Mouse (Mus musculus): Measurements from ENCODE around the gene Crebrf.

Crebrf gene

DNA sequence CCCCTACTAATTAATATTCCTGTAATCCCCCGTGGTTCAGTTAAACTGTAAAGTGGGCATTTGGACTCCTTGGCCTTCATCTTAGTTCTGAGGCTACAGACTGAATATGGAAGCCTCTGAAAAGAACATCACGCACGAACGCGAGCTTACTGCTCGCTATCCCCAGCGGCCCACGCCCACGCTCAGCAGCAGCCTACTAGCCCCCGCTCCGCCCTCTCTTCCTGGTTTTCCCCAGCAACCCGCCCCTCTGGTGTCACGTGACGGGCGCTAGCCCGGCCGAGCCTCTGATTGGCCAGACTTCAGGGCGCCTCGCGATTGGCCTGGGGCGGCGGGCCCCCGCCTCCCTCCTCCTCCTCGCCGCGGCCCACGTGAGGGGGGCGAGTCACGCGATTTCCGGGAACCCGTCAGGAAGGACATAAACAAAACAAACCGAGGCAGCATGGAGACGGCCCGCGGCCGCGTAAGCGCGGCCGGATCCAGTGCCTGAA lies at the start of gene Crebrf:
Gene Crebrf (plus strand): TSS at position 380 of the 488 bp plus-strand sequence.
- DNase-seq = peak; percentile 99

DNA sequence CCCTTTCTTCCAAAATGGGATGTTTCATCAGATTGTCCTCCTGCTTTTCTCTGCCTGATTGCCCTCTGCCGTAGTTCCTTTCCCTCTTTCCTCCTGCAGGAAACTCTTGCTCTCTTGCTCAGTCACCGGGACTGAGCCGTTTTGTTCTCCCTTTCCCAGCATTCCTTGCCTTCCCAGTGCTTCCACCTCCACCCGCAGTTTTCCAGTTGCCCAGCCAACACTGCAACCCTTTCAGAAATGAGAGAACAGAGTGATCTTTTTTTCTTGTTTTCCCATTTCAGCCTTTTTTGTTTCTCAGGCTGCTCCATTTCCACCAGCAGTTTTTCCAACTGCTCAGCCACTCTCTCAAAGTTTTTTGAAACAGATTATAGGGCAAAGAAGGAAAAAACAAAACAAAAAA lies 44.2 kb upstream of the Crebrf start:
- DNase-seq = no peak

DNA sequence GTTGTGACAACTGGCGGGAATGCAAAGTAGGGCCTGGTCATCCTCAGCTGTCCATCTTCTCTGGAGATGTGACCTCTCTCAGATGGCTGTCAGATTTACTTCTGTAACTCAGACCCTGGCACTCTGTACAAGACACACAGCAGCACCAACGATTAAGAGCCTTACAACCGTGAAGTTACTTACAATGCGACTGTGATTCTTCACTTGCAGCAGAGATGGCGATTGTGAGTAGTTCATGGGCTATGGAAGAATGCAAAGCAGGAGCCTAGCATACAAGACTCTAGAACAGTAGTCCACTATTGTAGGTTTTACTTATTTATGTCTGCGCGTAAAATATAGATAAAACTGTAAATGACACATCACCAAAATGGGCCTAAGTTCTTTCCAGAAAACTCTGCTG lies 39.6 kb upstream of the Crebrf start:
- DNase-seq = no peak

DNA sequence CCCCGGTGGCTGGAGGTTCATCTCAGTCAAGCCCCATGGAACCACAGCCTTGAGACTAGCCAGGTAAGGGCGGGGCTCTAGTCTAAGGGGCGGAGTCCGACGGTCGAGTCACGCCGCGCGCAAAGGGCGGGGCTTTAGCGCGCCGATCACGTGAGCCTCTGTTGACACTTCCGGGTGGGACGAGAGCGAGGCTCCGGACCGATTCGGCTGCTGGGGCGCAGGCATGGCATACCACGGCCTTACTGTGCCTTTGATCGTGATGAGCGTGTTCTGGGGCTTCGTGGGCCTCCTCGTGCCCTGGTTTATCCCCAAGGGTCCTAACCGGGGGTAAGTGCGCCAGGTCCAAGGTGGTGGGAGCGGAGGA lies 39.2 kb upstream of the Crebrf start:
- DNase-seq = peak; percentile 94

DNA sequence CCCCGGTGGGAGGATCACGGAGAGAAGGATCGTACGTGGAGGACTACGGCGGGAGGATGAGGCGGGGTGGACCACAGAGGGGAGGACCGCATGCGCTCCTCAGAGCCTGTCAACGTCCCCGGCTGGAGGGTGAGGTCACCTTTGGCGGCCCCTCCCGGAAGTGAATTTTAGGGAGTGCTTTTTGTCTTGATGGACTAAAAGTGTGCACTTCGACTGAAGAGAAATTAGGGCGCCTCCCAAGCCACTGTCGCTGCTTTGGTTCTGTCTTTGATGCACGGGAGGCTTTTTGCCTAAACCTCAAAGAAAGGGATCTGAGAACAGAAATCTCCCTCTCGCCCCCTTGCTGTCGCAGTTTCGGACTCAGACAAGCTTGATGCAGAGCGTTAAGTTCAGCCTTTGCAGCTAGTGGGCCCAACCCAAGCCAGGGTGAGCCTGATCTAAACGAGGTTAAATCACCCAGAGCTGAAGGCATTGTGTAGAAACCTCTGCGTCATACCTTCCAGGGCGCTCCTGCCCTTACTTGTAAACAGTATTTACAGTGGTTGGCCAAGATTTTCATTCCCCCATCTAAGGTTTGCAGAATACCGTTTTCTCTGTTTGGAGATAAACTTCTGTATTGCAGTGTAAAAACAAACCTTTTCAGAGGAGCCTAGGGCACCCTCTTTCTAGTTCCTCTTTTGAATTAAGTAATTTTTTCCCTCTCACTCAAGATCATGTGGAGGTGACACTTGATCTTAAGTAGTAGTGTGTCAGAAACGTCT lies 38.7 kb upstream of the Crebrf start:
- DNase-seq = peak; percentile 79

DNA sequence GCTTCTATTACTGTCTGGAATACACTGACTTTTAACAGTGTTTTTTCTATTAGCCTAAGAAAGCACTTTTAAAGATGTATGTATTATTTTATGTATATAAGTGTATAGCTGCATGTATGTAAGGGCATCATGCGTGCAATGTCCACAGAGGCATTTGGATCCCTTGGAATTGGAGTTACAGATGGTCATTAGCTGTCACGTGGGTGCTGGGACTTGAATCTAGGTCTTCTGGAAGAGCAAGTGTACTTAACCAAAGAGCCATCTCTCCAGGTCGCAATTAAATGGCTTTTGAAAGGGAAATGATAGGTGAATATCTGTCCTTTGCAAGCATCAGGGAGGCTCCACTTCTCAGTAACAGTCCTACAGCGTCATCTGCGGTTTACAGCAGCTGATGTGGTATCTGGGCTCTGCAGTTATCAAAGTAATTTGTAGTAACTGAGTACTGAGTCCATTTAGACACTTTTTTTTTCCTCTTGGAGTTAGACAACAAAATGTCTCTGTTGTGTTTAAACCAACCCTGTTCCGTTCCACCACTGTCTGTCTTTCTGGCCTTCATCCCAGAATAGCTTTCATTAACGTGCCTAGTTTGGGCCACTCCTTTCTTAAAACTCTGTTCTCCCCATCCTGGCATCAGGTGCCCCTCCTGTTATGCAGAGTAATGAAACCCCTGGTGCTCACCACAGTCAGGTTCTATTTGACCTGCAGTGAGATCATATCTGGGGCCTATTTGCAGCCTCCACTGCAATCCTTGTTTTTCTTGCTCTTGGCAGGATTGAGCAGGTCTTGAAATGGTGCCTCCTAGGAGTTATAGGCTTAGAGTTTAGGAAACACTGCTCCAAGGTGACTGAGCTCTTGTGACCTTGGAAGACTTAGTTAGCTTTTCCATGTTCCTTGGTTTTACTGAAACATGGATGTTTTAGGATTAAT lies 37.5 kb upstream of the Crebrf start:
- DNase-seq = no peak

DNA sequence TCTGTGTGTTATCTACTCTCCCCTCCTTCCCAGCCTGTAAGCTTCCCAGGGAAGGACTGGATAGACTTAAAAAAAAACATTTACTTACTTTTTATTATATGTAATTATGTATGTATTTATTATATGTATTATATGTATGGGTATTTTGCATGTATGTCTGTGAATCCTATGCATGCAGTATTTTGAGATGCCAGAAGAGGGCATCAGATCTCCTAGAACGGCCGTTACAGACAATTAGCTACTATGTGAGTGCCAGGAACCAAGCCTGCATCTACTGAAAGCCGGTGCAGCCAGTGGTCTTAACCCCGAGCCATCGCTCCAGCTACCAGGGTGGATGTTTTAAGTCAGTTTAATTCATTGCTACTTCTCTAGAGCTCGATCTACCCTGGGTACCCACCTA lies 34.2 kb upstream of the Crebrf start:
- no peak for DNase-seq

DNA sequence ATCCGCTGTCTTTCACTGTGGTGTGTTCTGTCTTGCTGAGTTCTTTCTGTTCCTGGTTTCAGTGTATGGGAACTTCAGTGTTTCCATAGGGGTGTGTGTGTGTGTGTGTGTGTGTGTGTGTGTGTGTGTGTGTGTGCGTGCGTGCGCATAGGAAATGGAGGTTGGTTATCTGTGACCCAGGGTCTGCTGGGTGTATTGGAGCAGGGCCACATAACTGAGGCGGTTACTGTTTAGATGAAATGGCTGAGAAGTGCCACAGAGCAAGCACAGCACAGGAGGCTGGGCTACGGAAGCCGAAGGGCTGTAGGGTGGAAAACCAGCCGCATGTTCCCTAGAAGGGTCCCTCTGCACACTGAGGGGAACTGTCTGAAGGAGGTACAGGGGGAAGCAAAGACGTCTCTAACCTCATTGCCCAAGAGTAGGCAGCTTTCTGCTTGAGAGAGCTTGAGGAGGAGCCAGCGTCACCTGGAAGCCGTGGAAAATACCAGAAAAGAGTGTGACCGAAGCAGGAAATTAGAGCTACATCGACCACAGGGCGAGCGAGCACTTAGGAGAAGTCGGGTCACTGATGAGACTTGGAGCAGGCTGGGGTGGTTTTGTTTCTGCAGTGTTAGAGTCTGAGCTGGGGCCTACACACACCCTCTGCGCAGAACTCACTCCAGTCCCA lies 29.0 kb upstream of the Crebrf start:
- DNase-seq = no peak

DNA sequence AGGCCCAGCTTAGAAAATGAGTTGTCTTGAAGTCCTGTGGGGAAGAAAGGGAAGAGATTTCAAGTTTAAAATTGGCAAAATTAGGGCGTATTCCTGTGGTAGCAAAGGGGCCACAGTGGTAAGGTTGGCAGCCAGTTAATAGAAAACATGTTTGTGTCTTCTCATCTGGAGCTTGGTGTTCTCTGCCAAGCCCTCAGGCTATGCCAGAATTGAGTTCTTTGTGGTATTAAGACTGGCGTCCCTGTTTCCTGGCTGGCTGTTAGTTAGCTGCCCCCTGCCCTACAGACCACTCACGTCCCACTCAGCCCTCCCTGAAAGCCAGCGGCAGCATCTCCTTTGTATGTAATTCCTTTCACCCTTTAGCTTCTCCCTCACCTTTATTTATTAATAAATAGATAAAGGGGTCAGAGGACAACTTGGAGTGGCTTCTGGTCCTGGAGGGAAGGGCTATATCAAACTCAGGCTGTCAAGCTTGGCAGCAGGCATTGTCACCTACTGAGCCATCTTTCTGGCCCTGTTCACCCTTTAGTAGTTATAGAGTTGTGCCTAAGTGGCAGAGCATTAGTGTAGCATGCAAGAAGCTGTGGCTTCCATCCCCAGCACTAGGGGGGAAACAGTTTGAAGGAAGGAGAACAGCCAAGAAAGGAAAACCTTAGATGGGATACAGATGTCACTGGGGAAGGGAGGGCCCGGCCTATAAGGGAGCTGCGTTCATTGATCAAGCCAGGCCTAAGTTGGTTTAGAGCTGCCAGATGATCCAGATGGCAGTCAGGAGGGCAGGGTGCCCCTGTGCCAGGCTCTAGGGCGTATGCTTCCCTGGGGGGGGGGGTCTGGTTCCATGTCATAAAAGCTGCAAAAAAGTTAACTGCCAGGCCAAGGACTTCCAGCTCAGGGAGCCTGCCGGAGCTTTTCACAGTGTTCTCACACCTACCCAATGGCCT lies 26.4 kb upstream of the Crebrf start:
- DNase-seq = peak; percentile 17

DNA sequence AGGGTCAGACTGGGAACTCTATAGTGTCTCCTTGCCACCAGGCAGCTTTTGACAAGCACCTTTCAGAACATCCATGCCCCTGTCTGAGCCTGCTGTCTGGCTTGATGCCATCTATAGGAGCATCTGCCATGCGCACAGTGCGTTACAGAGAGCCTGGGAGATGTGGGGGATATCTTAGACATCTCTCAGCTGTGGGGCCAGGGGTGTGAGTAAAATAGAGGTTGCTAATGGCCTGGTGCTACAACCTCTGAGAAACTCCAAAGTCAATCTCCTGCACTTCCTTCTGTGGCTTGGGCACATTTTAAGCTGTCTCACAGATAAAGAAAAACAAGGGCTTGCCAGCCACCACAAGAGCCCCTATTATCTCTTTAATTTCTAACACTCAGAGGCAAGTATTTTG lies 25.6 kb upstream of the Crebrf start:
- no peak for DNase-seq

DNA sequence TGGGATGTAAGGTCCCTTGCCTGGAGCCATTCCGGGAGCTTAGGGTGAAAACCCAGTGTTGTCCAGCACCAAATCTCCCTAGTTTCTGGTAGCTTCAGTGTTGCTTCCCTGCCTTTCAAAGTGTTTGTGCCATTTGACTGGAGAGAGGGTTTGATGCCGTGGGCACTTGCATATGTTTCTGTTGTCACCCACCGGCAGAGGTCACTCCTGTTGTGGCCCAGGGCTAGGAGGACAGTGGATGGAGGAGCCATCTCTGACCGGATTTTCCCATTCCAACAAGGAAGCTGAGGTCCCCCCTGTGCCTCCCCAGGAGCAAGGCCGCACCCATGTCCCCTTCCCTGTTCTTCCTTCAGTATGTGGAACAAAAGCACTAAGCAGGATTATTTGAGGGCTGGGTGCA lies 25.2 kb upstream of the Crebrf start:
- no peak for DNase-seq

DNA sequence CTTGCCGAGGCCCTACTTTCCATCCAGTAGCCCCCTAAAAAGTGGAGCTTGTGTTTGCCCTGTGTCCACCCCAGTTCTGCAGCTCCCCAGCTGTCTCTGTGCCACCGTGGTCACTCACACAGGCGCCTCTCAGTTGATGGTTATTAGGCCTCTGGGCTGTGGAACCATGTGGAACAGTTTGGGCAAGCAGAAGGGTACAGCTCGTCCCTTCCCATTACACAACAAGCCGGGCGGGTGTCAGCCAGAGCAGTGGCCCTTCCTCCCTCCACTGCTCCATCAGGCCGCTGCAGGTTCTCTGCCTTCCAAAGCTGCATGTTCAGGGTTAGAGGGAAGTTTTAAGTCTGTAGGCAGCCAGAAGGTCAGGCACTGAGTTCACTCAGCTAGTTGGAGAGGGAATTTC lies 24.3 kb upstream of the Crebrf start:
- DNase-seq = peak; percentile 55

DNA sequence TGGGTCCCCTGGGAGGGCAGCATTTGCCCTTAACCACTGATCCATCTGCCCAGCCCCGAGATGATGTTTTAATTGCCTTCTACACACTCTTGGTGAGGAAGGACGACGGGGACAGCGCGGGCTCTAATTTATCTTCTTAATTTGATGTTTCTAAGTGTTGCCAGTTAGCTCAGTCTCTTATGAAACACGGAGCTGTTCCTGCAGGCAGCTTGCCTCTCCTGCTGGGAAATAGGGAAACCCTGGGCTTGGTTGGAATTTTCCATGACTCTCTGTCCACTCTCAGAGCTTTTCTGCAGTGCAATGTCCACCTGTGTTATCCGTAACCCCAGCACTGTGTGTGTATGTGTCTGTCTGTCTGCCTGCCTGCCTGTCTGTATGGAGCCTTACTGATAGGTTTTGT lies 22.0 kb upstream of the Crebrf start:
- no peak for DNase-seq

DNA sequence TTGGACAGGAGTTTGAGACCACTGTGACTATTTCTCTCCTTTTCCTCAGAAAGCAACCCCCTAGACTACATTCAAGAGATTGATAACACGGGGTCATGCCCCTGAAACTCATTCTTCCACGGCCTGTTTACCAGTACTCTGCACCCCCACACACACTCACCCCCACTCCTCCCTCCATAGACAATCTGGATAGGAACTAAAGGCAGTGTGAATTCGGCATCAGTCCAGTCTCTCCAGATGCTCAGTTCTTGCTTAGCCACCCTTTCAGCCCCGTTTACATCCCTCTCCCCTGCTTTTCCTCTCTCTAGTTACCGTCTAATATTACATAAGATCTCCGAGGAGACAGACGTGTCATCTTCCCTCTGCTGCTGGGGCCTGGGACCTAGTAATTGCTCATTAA lies 21.3 kb upstream of the Crebrf start:
- DNase-seq = no peak

DNA sequence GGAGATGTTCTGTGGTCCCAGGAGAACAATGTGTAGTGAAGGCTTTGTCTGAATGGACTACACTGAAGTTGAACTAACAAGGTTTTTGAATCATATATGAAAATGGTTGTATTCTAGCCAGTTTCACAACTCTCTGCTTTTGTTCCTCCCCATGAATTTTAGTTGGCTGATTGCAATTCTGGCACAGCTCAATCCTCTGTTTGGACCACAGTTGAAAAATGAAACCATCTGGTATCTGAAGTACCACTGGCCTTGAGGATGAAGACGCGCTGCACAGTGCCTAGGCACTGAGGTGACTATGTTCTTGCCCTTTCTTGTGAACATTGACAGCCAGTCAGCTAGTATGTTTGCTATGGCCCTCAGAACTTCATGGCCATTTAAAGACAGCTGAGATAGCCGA lies 20.3 kb upstream of the Crebrf start:
- DNase-seq = no peak

DNA sequence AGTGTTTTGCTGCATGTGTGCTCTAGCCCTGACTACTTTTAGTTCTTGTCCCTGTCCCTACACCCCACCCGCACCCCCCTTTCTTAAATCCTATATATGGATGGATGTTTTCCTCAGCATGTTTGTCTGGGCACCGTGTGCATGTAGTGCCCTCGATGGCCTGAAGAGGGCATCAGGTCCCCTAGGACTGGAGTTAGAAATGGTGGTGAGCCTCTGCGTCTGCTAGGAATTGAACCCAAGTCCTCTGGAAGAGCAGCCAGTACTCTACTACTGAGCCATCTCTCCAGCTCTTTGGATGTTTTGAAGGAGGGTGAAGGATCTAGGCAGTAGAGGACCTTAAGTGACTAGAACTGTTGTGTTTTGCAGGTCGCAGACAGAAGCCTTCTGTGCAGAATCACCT lies 16.6 kb upstream of the Crebrf start:
- peak; percentile 24 for DNase-seq

DNA sequence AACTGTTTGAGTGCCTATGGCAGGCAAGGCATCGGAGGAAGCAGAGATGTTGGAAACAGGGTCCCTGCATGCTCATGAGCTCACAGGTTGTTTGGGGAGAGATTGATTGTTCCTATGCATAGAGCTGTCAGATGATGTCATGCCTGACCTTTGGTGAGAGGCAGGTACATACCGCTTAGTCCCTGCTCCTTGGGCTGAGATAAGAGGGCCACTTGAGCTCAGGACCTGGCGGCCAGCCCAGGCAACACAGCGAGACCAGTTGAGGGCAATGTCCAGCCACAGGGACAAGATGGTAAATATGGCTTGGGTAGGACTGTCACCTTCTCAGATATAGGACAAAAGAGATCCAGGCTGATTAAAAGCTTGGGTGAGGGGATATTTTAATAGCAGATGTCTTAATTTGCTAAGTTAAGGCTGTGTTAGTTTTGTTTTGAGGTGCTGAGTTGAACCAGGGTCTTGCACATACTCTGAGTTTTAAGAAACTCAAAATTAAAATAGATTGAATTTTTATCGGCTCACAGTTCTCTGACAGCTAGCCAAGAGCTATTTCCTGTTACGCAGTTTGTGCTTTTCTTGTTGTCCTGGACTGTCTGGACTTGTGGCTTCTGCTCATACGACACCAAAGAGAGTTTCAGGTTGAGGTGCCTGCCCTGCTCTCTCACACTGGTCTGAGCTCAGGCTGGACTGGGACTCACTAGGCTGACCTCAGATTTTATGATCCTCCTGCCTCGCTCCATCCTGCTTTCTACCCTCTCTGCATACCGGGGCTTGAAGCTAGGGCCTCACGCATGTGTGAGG lies 15.4 kb upstream of the Crebrf start:
- DNase-seq = peak; percentile 92

DNA sequence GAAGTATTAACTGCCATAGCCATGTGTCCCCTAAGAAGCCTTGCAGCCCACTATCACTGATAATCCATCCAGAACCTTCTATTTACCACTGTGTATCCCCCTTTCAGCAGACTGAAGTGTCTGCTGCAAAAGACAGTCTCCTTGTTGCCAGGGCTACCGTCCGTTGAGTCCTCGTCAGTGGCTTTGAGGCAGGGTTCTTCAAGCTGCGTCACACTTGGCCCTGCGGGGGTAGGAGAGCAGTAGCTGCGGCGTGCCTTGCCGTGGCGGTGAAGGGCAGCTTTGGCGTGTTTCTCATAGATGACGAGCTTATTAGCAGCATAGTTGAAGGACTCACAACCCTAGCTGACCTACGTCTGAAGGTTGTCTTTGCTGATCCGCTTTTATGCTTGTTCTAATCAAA lies 13.9 kb upstream of the Crebrf start:
- no peak for DNase-seq

DNA sequence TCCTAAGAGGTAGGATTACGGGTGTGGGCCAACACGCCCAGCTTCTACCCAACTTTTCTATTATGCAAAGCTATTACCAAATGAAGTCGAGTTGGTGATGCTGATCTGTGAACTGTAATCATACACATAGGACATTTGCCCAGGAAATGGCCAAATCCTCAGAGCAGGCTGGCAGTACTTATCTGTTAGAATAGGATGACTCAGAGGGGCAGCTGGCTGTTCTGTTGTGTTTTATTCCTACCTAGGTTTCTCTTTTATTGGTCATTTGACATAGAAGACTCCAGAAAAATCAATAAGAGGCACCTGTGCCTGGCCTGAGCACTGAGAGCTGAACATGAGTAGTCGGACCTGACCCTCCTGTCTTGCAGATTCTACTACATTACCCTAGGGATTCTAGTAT lies 12.8 kb upstream of the Crebrf start:
- DNase-seq = no peak

DNA sequence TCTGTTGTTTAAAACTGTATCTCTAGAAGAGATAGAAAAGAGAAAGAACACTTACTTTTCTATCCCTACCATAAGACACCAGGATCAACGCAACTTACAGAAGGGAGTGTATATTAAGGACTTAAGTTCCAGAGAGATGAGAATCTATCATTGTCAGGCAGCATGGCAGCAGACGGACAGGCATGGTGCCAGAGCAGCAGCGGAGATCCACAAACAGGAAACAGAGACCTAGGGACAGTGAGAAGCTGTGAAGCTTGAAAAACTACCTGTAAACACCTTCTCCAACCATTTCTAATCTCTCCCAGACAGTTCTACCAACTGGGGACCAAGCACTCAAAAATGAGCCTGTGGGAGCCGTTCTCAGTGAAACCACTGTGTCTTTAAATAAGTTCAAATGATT lies 11.8 kb upstream of the Crebrf start:
- DNase-seq = no peak
